Mouse (Mus musculus): Measurements from ENCODE around the gene Tmem216.
"Not testable (repeated sequence)": the region's sequence is repeated elsewhere in the genome, so short reads cannot be mapped to it uniquely, and the experiment has no call there.

Gene Tmem216

GRCm38 (mm10) chr19:10565217-10565616 is 9.2 kb upstream of the Tmem216 start:
- no peak for DNase-seq (ENCODE audit: low spot score in 2 of 2)

- DNase-seq (ENCODE audit: low spot score in 2 of 2): no peak
These were observed 8.2 kb upstream of the Tmem216 start for GRCm38 (mm10) chr19:10564278-10564677.

- DNase-seq (ENCODE audit: low spot score in 2 of 2): no peak
These were observed 6.3 kb upstream of the Tmem216 start for GRCm38 (mm10) chr19:10562351-10562750.

DNA sequence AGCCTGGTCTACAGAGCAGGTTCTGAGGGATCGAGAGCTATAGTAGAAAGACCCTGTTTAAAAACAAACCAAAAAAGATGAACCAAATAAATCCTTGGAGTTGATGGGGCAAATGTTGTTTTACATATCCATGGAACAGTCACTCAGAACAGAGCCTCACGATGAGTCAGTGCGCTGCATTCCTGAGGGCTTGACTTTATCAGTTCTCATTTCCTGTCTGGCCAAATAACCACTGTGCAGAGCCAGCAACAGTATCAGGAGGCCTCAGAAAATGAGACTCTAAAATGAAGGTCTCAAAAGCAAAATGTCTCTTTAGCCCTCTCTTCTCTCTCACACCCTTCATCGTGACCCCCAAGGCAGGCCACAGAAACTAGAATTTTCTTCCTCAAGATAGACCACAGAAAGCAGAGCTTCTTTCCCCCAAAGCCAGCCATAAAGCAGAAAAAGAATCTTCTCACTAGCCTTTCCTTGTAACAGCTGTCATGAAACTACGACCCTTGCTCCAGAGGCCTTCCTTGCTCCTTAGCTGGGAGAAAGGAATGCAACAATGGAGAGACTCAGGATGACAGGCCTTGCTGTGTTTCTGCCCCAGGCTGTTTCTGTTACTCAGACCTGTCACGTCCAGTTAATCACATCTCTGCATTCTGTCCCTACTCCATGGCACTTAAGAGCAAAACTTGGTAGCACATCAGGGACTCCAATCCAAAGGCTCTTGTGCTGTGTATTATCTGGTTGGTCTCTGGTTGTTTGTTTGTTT is 5.7 kb upstream of the Tmem216 start:
- DNase-seq (ENCODE audit: low spot score in 2 of 2): no peak

- no peak for DNase-seq (ENCODE audit: low spot score in 2 of 2)
These were observed 4.1 kb upstream of the Tmem216 start for GRCm38 (mm10) chr19:10560108-10560507.

DNA sequence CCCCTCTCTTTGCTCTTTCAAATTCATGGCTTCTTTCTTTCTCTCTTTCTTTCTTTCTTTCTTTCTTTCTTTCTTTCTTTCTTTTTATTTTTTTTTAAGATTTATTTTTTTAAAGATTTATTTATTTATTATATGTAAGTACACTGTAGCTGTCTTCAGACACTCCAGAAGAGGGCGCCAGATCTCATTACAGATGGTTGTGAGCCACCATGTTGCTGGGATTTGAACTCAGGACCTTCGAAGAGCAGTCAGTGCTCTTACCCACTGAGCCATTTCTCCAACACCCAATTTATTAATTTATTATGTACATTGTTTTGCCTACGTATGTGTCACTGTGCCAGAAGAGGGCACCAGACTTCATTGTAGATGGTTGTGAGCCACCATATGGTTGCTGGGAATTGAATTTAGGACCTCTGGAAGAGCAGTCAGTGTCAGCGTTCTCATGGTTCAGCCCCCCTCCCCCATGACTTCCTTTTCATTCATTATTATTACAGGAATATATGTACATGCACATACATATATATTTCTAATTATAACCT is 1.9 kb upstream of the Tmem216 start:
- DNase-seq (ENCODE audit: low spot score in 2 of 2): not testable (repeated sequence)

- DNase-seq (ENCODE audit: low spot score in 2 of 2): no peak
These were observed 1.4 kb upstream of the Tmem216 start for GRCm38 (mm10) chr19:10557430-10557829.

GRCm38 (mm10) chr19:10557001-10557400 is 963 bp upstream of the Tmem216 start:
- DNase-seq (ENCODE audit: low spot score in 2 of 2): no peak

- DNase-seq (ENCODE audit: low spot score in 2 of 2): no peak
These were observed 16.6 kb downstream of the Tmem216 start for GRCm38 (mm10) chr19:10539454-10539853.

GRCm38 (mm10) chr19:10530082-10530481 is 26.0 kb downstream of the Tmem216 start:
- DNase-seq (ENCODE audit: low spot score in 2 of 2): no peak

- DNase-seq (ENCODE audit: low spot score in 2 of 2): peak; percentile 45 to 67
These were observed 30.1 kb downstream of the Tmem216 start, which contains the start of gene Sdhaf2 for GRCm38 (mm10) chr19:10525910-10526309. Gene Sdhaf2, minus strand, starts transcription at chr19:10526142.

- peak; percentile 87 to 94 for DNase-seq (ENCODE audit: low spot score in 2 of 2)
These were observed 30.7 kb downstream of the Tmem216 start, which contains the start of gene Cpsf7 for GRCm38 (mm10) chr19:10525106-10525901. Gene Cpsf7, plus strand, starts transcription at chr19:10525266.

DNA sequence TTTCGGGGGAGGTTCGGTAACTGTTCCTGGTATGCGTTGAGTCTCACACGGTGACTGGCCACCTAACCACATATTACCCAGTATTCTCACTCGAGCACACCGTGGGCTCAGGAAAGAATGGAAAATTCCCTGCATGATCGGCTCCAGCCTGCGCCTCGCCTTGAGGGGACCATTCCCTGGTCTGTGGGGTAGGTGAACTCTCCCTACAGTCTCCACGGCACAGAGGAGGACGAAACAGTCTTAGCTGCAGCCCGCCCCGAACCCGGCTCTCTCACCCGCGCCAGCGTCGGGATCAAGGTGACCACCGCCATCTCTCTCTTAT is 31.3 kb downstream of the Tmem216 start:
- DNase-seq (ENCODE audit: low spot score in 2 of 2): no peak

GRCm38 (mm10) chr19:10523483-10524080 is 32.5 kb downstream of the Tmem216 start:
- no peak for DNase-seq (ENCODE audit: low spot score in 2 of 2)

- DNase-seq (ENCODE audit: low spot score in 2 of 2): no peak
These were observed 34.1 kb downstream of the Tmem216 start for GRCm38 (mm10) chr19:10521926-10522325.

DNA sequence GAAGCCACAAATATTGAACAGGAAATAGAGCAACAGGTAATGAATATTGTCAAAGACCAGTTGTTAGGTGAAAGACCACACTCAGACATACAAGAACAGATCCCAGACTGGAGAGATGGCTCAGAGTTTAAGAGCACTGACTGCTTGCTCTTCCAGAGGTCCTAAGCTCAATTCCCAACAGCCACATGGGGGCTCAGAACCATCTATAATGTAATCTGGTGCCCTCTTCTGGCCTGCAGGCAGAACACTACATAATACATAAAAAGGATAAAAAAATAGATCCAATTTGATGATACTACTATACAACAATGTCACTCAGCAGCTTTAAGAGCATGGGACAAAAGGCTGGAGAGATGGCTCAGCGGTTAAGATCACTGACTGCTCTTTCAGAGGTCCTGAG is 35.7 kb downstream of the Tmem216 start:
- DNase-seq (ENCODE audit: low spot score in 2 of 2): no peak

GRCm38 (mm10) chr19:10510759-10511330 is 45.2 kb downstream of the Tmem216 start:
- DNase-seq (ENCODE audit: low spot score in 2 of 2): no peak

- DNase-seq (ENCODE audit: low spot score in 2 of 2): peak; percentile 35 to 73
These were observed 53.5 kb downstream of the Tmem216 start for GRCm38 (mm10) chr19:10502571-10502970.

DNA sequence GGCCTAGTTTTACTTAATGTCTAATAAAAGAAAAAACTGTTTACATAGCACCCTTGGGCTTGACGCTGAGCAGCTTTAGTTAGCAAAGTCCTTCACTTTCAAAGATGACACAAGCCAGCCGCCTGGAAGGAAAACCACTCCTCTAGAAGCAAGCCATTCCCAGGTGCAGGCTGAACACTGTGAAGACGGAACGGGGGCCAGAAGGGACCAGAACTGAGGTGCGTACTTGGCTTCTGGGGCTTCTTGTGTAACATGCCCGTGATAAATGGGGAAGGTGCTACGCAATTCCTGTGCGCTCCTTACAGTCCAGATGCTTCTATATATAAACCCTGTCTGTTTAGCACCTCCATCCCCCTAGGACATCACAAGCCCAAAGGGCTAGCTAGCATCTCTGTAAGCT is 55.5 kb downstream of the Tmem216 start:
- no peak for DNase-seq (ENCODE audit: low spot score in 2 of 2)

GRCm38 (mm10) chr19:10497512-10498160 is 58.4 kb downstream of the Tmem216 start:
- no peak for DNase-seq (ENCODE audit: low spot score in 2 of 2)

DNA sequence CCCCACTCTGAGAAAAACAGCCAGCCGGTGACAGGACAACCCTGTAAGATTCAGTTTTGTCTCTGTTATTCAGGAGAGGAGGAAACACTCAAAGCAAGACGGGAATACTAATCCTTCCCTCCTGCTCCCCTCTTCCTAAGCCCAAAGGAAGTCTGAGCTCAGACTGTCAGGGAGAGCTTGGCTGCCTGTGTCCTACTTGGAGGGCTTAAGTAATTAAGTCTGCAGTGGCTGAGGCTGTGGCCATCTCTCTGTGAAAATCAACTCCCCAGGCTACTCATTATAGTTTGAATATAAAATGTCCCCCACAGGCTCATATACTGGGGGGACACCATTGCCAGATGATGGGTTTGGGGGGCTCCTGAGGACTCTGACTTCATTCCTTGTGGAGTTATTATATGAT is 59.1 kb downstream of the Tmem216 start:
- no peak for DNase-seq (ENCODE audit: low spot score in 2 of 2)

Data from spleen, postnatal 4 days (tissue).